Comparison of ENCODE assay signal across 8 mouse cellular contexts in the genomic region with DNA sequence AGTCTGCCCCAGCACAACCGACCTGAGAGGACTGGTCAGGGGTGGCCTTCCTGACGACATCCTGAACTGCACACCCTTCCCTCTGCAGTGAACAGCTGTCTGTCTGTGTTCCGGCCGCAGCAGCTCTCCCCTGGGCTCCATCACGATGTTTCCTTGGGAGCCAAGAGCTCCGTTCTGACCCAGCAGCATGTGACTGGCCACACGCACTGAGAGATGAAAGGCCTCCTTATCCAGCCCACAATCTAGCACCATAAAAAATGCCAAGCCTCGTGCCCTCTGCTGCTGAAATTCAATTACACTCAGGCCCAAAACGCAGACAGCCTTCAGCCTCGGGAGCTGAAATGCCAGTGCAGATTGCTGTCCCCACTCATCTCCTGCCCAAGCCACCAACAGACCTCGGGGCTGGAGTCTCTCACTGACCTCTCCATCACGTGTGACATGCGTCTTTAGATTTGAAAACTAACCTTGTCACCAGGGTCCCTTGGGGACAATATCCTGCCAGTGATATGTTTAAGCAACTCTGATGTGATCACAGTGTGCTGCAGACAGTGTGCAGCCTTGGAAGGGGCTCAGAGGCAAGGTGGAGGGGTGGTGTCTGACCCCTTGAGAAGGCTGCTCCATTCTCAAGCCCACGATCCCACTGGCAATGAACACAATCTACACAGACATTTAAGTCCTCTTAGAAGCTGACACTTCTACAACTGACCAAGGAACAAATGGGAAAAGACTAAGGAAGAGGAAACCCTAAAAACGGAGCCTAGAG. TPM values are rescaled to one million over a fixed set of nuclear protein-coding genes. Genes with fewer than 3 reads are reported as not detected.
DNase-seq lines count a peak whose midpoint lies in the region; ATAC-seq and TF ChIP-seq lines count a peak whose summit lies in the region.

No protein-coding gene starts in this region.

- 0 out of 2 replicates have a peak overlapping the region, but pooled peaks have one; percentile 11 for H3K27ac ChIP-seq in heart, embryonic 12.5 days (ENCODE audit: poor library complexity, severe bottlenecking)
- H3K27ac ChIP-seq in hindbrain, embryonic 15.5 days (replicated peaks): peak overlapping the region; percentile 59
- peak overlapping the region; percentile 67 for H3K27ac ChIP-seq in liver, postnatal 0 days (ENCODE audit: low read depth)
- H3K27ac ChIP-seq in forebrain, embryonic 14.5 days (ENCODE audit: low read depth, low read length): no peak overlapping the region

- H3K36me3 ChIP-seq in heart, embryonic 12.5 days: peaks cover 12% of the 10 kb centered on the region; the same call in 1 of the 2 replicates
- H3K36me3 ChIP-seq in hindbrain, embryonic 15.5 days: peaks cover 8% of the 10 kb centered on the region; the same call in 1 of the 2 replicates
- H3K36me3 ChIP-seq in liver, postnatal 0 days (replicated peaks; ENCODE audit: insufficient read depth, low read length): peaks cover 15% of the 10 kb centered on the region
- H3K36me3 ChIP-seq in forebrain, embryonic 14.5 days (ENCODE audit: control insufficient read depth, insufficient read depth, low read length): peaks cover 3% of the 10 kb centered on the region; the same call in 1 of the 2 replicates

- ATAC-seq in heart, embryonic 12.5 days (ENCODE audit: insufficient number of reproducible peaks, low FRiP score): peak; percentile 42; the same call in 1 of the 2 replicates
- ATAC-seq in hindbrain, embryonic 15.5 days (ENCODE audit: low FRiP score, low read depth): peak; percentile 52
- 0 out of 2 replicates have a peak, but pooled peaks have one; percentile 9 for ATAC-seq in liver, postnatal 0 days
- no peak for ATAC-seq in inflammation-experienced regulatory T-cells, adult 6 months
- ATAC-seq in forebrain, embryonic 14.5 days: no peak

- 0 out of 2 replicates have a peak overlapping the region, but pooled peaks have one; percentile 3 for H3K9ac ChIP-seq in heart, embryonic 12.5 days
- H3K9ac ChIP-seq in hindbrain, embryonic 15.5 days: no peak overlapping the region
- no peak overlapping the region for H3K9ac ChIP-seq in liver, postnatal 0 days (replicated peaks)
- H3K9ac ChIP-seq in forebrain, embryonic 14.5 days (ENCODE audit: low read length): no peak overlapping the region

- no peaks in the 10 kb centered on the region for H3K9me3 ChIP-seq in heart, embryonic 12.5 days (replicated peaks)
- H3K9me3 ChIP-seq in hindbrain, embryonic 15.5 days: no peaks in the 10 kb centered on the region
- no peaks in the 10 kb centered on the region for H3K9me3 ChIP-seq in liver, postnatal 0 days (ENCODE audit: low read length)
- no peaks in the 10 kb centered on the region for H3K9me3 ChIP-seq in forebrain, embryonic 14.5 days (replicated peaks; ENCODE audit: control insufficient read depth, low read length)

- peaks cover 81% of the 10 kb centered on the region for H3K4me1 ChIP-seq in heart, embryonic 12.5 days (replicated peaks)
- peaks cover 38% of the 10 kb centered on the region for H3K4me1 ChIP-seq in hindbrain, embryonic 15.5 days (replicated peaks)
- peaks cover 33% of the 10 kb centered on the region for H3K4me1 ChIP-seq in liver, postnatal 0 days (ENCODE audit: insufficient read depth)
- H3K4me1 ChIP-seq in forebrain, embryonic 14.5 days (ENCODE audit: control insufficient read depth, insufficient read depth, low read length): no peaks in the 10 kb centered on the region

- 38% methylated on average over 15 of the region's 15 CpGs for WGBS in heart, embryonic 12.5 days
- WGBS in hindbrain, embryonic 15.5 days: 36% methylated on average over 15 of the region's 15 CpGs
- 53% methylated on average over 15 of the region's 15 CpGs for WGBS in liver, postnatal 0 days (ENCODE audit: insufficient replicate concordance)
- WGBS in forebrain, embryonic 14.5 days: 72% methylated on average over 15 of the region's 15 CpGs

- no peak for TF ChIP-seq EP300 in liver, postnatal 0 days (IDR thresholded peaks at IDR 0.05; ENCODE audit: low read depth)

- no peaks in the 10 kb centered on the region for H3K27me3 ChIP-seq in heart, embryonic 12.5 days (replicated peaks)
- H3K27me3 ChIP-seq in hindbrain, embryonic 15.5 days: no peaks in the 10 kb centered on the region
- H3K27me3 ChIP-seq in liver, postnatal 0 days (ENCODE audit: insufficient read depth, low read length): no peaks in the 10 kb centered on the region
- H3K27me3 ChIP-seq in forebrain, embryonic 14.5 days (replicated peaks; ENCODE audit: control insufficient read depth, insufficient read depth, low read length): no peaks in the 10 kb centered on the region

- H3K4me2 ChIP-seq in heart, embryonic 12.5 days: no peak overlapping the region
- H3K4me2 ChIP-seq in hindbrain, embryonic 15.5 days: no peak overlapping the region
- H3K4me2 ChIP-seq in liver, postnatal 0 days (ENCODE audit: low read depth, low read length): no peak overlapping the region
- no peak overlapping the region for H3K4me2 ChIP-seq in forebrain, embryonic 14.5 days (ENCODE audit: low read length)

- DNase-seq in heart, adult 9 months (ENCODE audit: low spot score in 2 of 2): no peak
- peak; percentile 91 for DNase-seq in brain, adult 2 months (ENCODE audit: low read depth, low spot score)
- DNase-seq in liver, postnatal 0 days: no peak
- DNase-seq in embryo, embryonic 10.5 days (ENCODE audit: low spot score): no peak
- DNase-seq in forebrain, embryonic 14.5 days (ENCODE audit: low spot score): no peak

- H3K4me3 ChIP-seq in heart, embryonic 12.5 days: no peak overlapping the region
- H3K4me3 ChIP-seq in hindbrain, embryonic 15.5 days: no peak overlapping the region
- H3K4me3 ChIP-seq in liver, postnatal 0 days (ENCODE audit: low read depth, low read length): no peak overlapping the region
- no peak overlapping the region for H3K4me3 ChIP-seq in forebrain, embryonic 14.5 days (ENCODE audit: low read depth, low read length)

- no peak for TF ChIP-seq CTCF in liver, postnatal 0 days (IDR thresholded peaks at IDR 0.05; ENCODE audit: low read depth)

RNA-seq across cellular contexts. Expression of a gene that starts 41.0 kb away (rescaled TPM):
- 19.8 and 20.2 TPM in 2 replicates for polyA plus RNA-seq in heart, embryonic 12.5 days (2016; fragmentation: Nextera tagmentation; extraction: Ambion mirVana)
- 30.3 and 32.2 TPM in 2 replicates for polyA plus RNA-seq in hindbrain, embryonic 15.5 days (2015; fragmentation: Nextera tagmentation; extraction: Ambion mirVana)
- polyA plus RNA-seq in liver, postnatal 0 days (2015; fragmentation: Nextera tagmentation; extraction: Ambion mirVana): 9.9 and 11.3 TPM in 2 replicates
- 10 to 100 TPM; 19.4 to 24.0 (median 23.4) TPM for polyA plus RNA-seq in inflammation-experienced regulatory T-cells, adult 6 months (2017; shearing (Covaris generic))
- 11.9 and 17.6 TPM in 2 replicates for polyA plus RNA-seq in forebrain, embryonic 14.5 days (2014; fragmentation: Nextera tagmentation; extraction: Ambion mirVana)

Comparison
In these comparisons a context has a peak if more than half of its experiments do, and no peak if none do; other contexts are left out.
1. ATAC-seq: peak in heart, embryonic 12.5 days (single experiment), hindbrain, embryonic 15.5 days (single experiment) and liver, postnatal 0 days (single experiment); none in inflammation-experienced regulatory T-cells, adult 6 months (single experiment) and forebrain, embryonic 14.5 days (single experiment).